Mouse (Mus musculus): ENCODE data around the gene Vamp5. TPM values are rescaled to one million over a fixed set of nuclear protein-coding genes. Genes with fewer than 3 reads are reported as not detected.

The Vamp5 gene
- polyA plus RNA-seq (2015; fragmentation: Nextera tagmentation; extraction: Ambion mirVana), result 14.5 and 15.9 TPM in 2 replicates

DNA sequence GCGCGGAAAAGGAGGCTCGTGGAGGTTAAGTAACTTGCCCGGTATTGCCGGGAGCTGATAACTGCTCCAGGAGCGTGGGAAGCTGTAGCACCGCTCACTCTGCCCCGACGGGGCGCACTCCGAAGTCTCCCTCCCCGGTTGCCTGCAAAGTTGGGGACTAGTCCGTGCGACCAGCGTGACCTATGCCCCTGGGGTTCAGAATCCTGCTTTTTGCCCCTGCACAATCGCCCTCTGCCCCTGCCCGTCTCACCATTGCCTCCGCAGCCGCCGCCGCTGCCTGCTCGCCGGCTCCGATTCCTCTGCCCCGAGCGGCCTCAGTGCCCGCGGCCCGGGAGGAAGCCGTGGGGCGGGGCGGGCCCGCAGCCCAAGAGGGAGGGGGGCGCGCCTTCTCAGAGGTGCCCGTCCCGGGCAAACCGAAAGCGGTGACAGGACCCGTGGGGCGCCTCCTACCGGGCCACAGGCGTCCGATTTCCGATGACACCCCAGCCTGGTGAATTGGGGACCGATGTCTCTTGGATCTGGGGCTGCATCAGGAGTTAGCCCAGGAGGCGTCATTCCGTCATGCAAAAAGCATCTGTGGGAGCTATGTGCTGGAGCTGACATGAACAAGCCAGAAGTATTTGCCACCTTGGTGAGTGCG, at the start of gene Vamp5:
TSS of gene Vamp5 (minus strand) at position 338 of the 640 bp plus-strand sequence.
- Histone ChIP-seq H3K9me3 (no peaks in the 10 kb centered on the region), H3K9ac (replicated peaks) (peak within 1 kb of the TSS; percentile 58), H3K27ac (no peak within 1 kb of the TSS), H3K4me2 (replicated peaks) (peak within 1 kb of the TSS; percentile 62), H3K27me3 (peaks cover 30% of the 10 kb centered on the region), H3K4me1 (replicated peaks) (peaks cover 4% of the 10 kb centered on the region; the same call in 1 of the 2 replicates), H3K36me3 (no peaks in the 10 kb centered on the region), H3K4me3 (replicated peaks) (peak within 1 kb of the TSS; percentile 40)
- peak; percentile 70 for ATAC-seq
- 2% methylated on average over 49 of the region's 49 CpGs for WGBS

DNA sequence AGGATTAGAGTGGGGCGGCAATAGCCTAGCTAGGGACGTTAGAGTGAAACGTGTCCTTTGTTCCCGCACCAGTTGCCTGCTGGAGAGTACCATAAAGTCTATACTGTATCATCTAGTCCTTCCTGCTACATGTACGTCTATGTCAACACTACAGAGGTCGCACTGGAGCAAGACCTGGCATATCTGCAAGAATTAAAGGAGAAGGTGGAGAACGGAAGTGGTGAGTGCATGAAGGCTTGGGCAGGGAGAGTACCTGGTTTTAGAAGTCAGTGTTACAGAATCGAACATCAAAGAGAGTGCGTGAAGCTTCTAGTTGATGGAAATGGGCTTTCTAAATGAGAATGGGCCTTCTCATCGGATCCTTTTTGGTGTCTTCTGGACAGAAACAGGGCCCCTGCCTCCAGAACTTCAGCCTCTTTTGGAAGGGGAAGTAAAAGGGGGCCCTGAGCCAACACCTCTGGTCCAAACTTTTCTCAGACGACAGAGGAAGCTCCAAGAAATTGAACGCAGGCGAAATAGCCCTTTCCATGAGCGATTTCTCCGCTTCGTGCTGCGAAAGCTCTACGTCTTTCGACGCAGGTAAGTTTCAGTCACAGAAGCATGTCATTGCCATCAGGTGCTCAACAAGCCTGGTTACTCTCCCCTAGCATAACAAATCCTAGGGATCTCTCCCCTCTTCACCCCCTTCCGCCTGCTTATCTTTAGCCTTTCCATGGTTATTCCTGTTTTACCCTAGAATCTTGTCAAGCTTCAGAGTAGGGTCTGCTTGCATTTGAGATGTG, 49.0 kb upstream of the Vamp5 start:
- no peaks in the 10 kb centered on the region for H3K4me1 ChIP-seq (replicated peaks)
- H3K4me2 ChIP-seq (replicated peaks), result no peak overlapping the region
- ATAC-seq, result no peak
- H3K9ac ChIP-seq (replicated peaks), result no peak overlapping the region
- 90% methylated on average over 21 of the region's 21 CpGs for WGBS
- no peaks in the 10 kb centered on the region for H3K27me3 ChIP-seq
- no peaks in the 10 kb centered on the region for H3K9me3 ChIP-seq
- H3K36me3 ChIP-seq, result peaks cover 70% of the 10 kb centered on the region
- no peak overlapping the region for H3K27ac ChIP-seq
- no peak overlapping the region for H3K4me3 ChIP-seq (replicated peaks)

DNA sequence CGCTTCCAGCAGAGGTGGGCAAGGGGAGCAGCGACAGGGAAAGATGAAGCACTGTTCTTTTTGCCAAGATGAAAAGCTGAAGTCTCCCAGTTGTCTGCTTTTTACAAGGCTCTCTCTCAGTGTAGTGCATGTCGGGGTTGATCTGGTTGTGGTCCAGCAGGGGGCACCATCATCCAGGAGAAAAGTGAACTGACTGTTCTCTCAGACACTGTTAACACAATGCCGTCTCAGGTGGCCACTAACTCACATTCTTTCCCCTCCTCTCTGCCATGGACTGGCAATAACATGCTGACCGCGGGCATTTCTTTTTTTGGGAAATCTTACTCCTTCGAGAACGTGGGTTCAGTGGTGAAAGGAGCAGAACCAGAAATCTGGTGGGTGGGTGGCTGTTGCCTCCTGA, 47.8 kb upstream of the Vamp5 start:
- no peaks in the 10 kb centered on the region for H3K9me3 ChIP-seq
- H3K27ac ChIP-seq, result peak overlapping the region; percentile 6; the same call in 1 of the 2 replicates
- no peak overlapping the region for H3K4me2 ChIP-seq (replicated peaks)
- no peak overlapping the region for H3K4me3 ChIP-seq (replicated peaks)
- 38% methylated on average over 8 of the region's 8 CpGs for WGBS
- ATAC-seq, result peak; percentile 88
- no peaks in the 10 kb centered on the region for H3K27me3 ChIP-seq
- H3K36me3 ChIP-seq, result peaks cover 70% of the 10 kb centered on the region
- no peaks in the 10 kb centered on the region for H3K4me1 ChIP-seq (replicated peaks)
- H3K9ac ChIP-seq (replicated peaks), result no peak overlapping the region

DNA sequence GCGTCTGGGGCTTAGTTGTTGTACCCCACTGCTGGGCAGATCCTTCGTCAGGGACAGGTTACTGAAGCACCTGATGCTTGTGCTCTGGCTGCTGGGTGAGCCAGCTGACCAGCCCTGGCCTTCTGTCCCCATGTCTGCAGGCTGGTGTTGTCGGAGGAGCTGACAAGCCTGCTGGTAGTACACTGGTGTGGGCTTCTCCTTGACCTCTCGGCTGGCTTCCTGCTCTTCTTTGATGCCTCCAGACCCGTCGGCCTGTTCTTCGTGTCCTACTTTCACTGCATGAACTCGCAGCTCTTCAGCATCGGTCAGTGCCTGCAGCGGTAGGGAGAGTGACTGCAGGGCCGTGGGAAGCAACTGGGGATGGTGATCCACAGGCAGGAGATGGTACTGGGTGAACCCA, 45.4 kb upstream of the Vamp5 start:
- Histone ChIP-seq H3K4me2 (replicated peaks) (no peak overlapping the region), H3K27me3 (no peaks in the 10 kb centered on the region), H3K9me3 (no peaks in the 10 kb centered on the region), H3K36me3 (peaks cover 74% of the 10 kb centered on the region), H3K4me3 (replicated peaks) (no peak overlapping the region), H3K9ac (replicated peaks) (no peak overlapping the region), H3K27ac (no peak overlapping the region), H3K4me1 (replicated peaks) (no peaks in the 10 kb centered on the region)
- no peak for ATAC-seq
- 94% methylated on average over 11 of the region's 11 CpGs for WGBS

DNA sequence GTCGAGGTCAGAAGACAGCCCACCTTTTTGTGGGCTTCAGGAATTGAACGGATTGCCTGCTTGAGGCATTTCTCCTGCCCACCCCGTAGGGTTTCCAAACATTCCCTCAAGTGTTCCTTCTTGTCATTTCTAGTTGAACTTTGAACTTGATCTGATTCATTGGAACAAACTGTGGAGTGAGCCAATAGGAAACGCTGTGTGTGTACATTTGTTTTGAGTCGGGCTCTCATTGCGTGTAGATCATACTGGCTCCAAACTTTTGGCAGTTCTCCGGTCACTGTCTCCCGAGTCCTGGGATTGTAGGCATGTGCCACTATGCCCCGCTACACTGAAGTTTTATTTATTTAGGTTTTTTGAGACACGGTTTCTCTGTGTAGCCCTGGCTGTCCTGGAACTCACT, 40.6 kb upstream of the Vamp5 start:
- Histone ChIP-seq H3K27me3 (no peaks in the 10 kb centered on the region), H3K4me2 (replicated peaks) (no peak overlapping the region), H3K9ac (replicated peaks) (no peak overlapping the region), H3K27ac (no peak overlapping the region), H3K4me1 (replicated peaks) (peaks cover 6% of the 10 kb centered on the region), H3K4me3 (replicated peaks) (no peak overlapping the region), H3K36me3 (peaks cover 83% of the 10 kb centered on the region), H3K9me3 (no peaks in the 10 kb centered on the region)
- ATAC-seq, result no peak
- WGBS, result 95% methylated on average over 10 of the region's 10 CpGs

DNA sequence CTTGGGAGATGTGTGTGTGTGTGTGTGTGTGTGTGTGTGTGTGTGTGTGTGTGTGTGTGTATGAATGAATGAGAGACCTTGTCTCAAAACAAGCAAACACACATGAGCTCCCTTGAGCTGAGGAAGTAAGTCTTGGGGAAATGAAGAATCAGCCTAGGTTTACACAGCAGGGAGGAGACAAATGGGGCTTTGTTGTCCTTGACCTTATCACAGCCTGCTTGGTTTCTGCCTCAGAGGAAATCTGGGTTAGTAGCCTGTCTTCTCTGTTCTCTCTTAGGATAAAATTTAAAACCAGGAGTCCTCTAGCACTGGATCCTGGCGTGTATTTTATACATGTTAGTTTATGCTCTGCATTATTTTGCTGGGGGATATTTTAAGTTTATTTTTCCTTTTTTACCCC, 39.5 kb upstream of the Vamp5 start:
- H3K36me3 ChIP-seq, result peaks cover 72% of the 10 kb centered on the region
- no peak for ATAC-seq
- WGBS, result 87% methylated on average over 1 of the region's 1 CpGs
- no peak overlapping the region for H3K9ac ChIP-seq (replicated peaks)
- H3K4me1 ChIP-seq (replicated peaks), result peaks cover 15% of the 10 kb centered on the region
- H3K4me2 ChIP-seq (replicated peaks), result no peak overlapping the region
- no peak overlapping the region for H3K27ac ChIP-seq
- H3K27me3 ChIP-seq, result no peaks in the 10 kb centered on the region
- no peaks in the 10 kb centered on the region for H3K9me3 ChIP-seq
- no peak overlapping the region for H3K4me3 ChIP-seq (replicated peaks)

DNA sequence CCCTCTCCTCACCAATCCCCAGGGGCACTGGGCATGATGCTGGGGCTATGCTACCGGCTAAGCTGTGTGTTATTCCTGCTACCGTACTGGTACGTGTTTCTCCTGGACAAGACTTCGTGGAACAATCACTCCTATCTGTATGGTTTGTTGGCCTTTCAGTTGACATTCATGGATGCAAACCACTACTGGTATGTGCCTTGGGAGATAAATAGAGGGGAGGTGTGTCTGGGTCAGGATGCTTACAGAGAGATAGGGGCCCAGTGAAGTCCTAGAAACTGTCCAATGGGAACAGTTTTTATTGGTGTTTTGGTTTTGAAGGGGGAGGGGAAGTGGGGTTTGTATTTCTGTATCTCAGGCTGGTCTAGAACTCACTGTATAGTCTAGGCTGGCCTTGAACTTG, 38.0 kb upstream of the Vamp5 start:
- H3K27ac ChIP-seq, result no peak overlapping the region
- H3K4me3 ChIP-seq (replicated peaks), result no peak overlapping the region
- no peak for ATAC-seq
- H3K27me3 ChIP-seq, result no peaks in the 10 kb centered on the region
- H3K4me1 ChIP-seq (replicated peaks), result peaks cover 24% of the 10 kb centered on the region
- 96% methylated on average over 4 of the region's 4 CpGs for WGBS
- no peak overlapping the region for H3K4me2 ChIP-seq (replicated peaks)
- peaks cover 56% of the 10 kb centered on the region for H3K36me3 ChIP-seq
- H3K9ac ChIP-seq (replicated peaks), result no peak overlapping the region
- no peaks in the 10 kb centered on the region for H3K9me3 ChIP-seq

DNA sequence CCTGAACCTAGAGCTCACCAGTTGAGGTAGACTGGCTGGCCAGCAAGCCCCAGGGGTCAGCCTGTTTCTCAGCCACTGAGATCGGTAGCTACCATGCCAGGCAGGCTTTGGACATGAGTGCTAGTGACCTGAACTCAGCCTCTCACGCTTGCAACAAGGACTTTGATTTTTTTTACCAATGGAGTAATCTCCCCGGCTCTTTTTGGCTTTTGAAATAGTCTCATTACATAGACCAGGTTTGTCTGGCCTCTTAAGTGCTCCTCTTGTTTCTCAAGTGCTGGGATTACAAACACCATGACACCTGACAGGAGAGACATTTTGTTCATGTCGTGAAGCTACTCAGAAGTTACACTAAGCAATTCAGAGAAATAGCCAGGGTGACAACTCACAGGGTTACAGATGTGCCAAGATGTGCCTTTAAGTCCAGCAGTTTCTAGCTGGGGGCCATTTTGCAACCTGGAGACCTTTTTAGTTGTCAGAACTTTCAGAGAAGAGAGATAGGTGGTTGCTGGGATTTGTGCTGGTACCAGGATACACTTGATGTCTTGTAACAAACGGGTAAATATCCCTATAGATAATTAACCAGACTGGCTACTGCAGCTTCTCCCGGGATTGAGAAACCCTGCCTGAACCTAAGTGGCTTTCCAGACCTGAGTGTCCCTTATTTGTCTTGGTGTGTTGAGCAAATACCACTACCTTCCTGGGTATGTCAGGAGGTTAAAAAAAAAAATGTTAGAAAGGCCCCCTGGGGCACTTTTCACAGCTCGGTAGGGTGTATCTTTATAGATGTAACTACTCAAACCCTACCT, 35.9 kb upstream of the Vamp5 start:
- H3K27me3 ChIP-seq, result no peaks in the 10 kb centered on the region
- H3K27ac ChIP-seq, result no peak overlapping the region
- 88% methylated on average over 7 of the region's 7 CpGs for WGBS
- H3K4me2 ChIP-seq (replicated peaks), result no peak overlapping the region
- no peak overlapping the region for H3K4me3 ChIP-seq (replicated peaks)
- no peaks in the 10 kb centered on the region for H3K9me3 ChIP-seq
- H3K36me3 ChIP-seq, result peaks cover 37% of the 10 kb centered on the region
- ATAC-seq, result no peak
- peaks cover 24% of the 10 kb centered on the region for H3K4me1 ChIP-seq (replicated peaks)
- H3K9ac ChIP-seq (replicated peaks), result no peak overlapping the region

DNA sequence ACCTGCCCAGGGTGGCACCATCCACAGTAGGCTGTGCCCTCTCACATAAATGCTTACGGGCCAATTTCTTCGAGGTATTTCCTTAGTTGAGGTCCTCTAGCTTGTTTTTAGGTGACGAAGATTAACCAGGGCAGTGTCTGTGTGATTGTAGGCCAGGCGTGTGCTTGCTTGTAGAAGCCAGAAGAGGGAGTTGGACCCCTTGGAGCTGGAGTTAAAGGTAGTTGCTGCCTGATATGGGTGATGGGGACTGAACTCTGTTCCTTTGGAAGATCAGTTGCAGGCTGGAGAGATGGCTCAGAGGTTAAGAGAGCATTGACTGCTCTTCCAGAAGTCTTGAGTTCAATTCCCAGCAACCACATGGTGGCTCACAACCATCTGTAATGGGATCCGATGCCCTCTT, 34.9 kb upstream of the Vamp5 start:
- WGBS, result 85% methylated on average over 5 of the region's 5 CpGs
- ATAC-seq, result no peak
- H3K4me3 ChIP-seq (replicated peaks), result peak overlapping the region; percentile 84
- no peaks in the 10 kb centered on the region for H3K27me3 ChIP-seq
- H3K27ac ChIP-seq, result no peak overlapping the region
- H3K36me3 ChIP-seq, result peaks cover 27% of the 10 kb centered on the region
- peak overlapping the region; percentile 85 for H3K9ac ChIP-seq (replicated peaks)
- peaks cover 24% of the 10 kb centered on the region for H3K4me1 ChIP-seq (replicated peaks)
- H3K9me3 ChIP-seq, result no peaks in the 10 kb centered on the region
- peak overlapping the region; percentile 89 for H3K4me2 ChIP-seq (replicated peaks)

DNA sequence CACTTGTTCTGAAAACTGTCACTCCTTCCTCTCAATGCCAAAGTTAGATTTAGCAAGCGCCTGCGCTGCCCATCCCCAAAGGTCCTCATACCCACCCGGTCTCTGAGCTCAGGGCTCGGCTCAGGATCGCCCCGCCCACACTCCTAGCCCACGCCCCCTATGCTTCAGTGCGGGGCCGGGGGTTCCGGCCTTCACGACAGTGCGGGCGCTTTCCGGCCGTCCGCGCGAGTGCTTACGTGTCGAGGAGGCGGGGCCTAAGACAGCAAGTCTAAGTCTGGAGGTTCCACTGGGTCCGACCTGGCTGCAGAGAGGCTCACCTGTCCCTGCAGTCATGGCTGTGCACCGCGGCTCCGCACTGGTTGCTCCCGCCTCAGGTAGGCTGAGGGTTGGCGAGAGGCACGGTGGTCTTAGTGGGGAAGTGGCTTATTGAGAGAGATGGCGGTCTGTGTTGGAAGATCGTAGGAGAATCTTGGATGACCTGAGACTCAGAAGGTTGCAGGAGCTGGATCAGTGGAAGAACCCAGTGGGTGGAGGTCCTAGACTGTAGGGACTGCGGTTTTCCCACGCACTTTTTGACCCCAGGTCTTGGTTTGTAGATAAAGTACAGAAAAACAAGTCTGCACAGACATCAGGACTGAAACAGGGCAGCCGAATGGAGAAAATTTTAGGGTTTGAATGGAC, 33.9 kb upstream of the Vamp5 start, which contains the start of gene Ggcx:
TSS of gene Ggcx (plus strand) at position 233 of the 681 bp plus-strand sequence.
- H3K4me2 ChIP-seq (replicated peaks), result peak within 1 kb of the TSS; percentile 89
- no peaks in the 10 kb centered on the region for H3K27me3 ChIP-seq
- H3K4me1 ChIP-seq (replicated peaks), result peaks cover 24% of the 10 kb centered on the region
- peaks cover 17% of the 10 kb centered on the region for H3K36me3 ChIP-seq
- WGBS, result 2% methylated on average over 33 of the region's 33 CpGs
- H3K4me3 ChIP-seq (replicated peaks), result peak within 1 kb of the TSS; percentile 84
- no peaks in the 10 kb centered on the region for H3K9me3 ChIP-seq
- H3K27ac ChIP-seq, result peak within 1 kb of the TSS; percentile 54
- H3K9ac ChIP-seq (replicated peaks), result peak within 1 kb of the TSS; percentile 85
- ATAC-seq, result peak; percentile 97

DNA sequence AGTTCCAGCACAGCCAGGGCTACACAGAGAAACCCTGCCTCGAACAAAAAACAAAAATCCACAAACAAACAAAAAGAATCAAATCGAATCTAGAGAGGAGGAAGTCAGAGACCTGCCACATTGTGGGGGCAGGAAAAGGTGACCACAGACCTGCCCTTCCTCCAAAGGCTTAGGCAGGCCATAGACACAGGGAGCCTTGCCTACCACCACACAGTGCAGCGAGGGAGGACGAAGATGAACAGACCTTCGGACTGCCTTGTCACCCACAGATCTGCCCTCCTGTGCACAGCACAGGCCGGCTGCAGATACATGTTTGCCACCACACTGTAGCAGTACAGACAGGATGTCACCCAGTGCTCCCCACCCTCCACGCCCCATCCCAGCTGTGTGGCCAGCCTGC, 30.2 kb upstream of the Vamp5 start:
- Histone ChIP-seq H3K4me1 (replicated peaks) (peaks cover 15% of the 10 kb centered on the region), H3K36me3 (no peaks in the 10 kb centered on the region), H3K9ac (replicated peaks) (no peak overlapping the region), H3K4me3 (replicated peaks) (no peak overlapping the region), H3K27me3 (no peaks in the 10 kb centered on the region), H3K27ac (no peak overlapping the region), H3K9me3 (no peaks in the 10 kb centered on the region), H3K4me2 (replicated peaks) (no peak overlapping the region)
- ATAC-seq, result no peak
- WGBS, result 83% methylated on average over 7 of the region's 7 CpGs
